Mouse (Mus musculus) ES-E14 (cell line): ENCODE data around the gene Mlxipl. TPM values are rescaled to one million over a fixed set of nuclear protein-coding genes. Genes with fewer than 3 reads are reported as not detected.

Source experiments
- DNase-seq: peaks from one replicate; pipeline ENCODE4 v3.0.0-alpha.2; 2013; ENCODE audit warnings: low read depth, low spot score
- H3K27ac ChIP-seq: 2 replicates; pipeline ENCODE4 v1.5.1; 2012; ENCODE audit warnings: low read depth, mild to moderate bottlenecking, low read length, moderate library complexity, mixed read lengths; ENCODE audit not compliant: poor library complexity, insufficient read depth, severe bottlenecking
- H3K36me3 ChIP-seq: 2 replicates; pipeline ENCODE4 v1.6.1; 2012; ENCODE audit warnings: mild to moderate bottlenecking, low read length, moderate library complexity, mixed read lengths; ENCODE audit not compliant: control insufficient read depth, poor library complexity, insufficient read depth, severe bottlenecking
- H3K4me1 ChIP-seq, 2 experiments: fragments of 150-350 bp in 1 of 2; sonication (generic) in 1 of 2; 2 replicates each; pipeline ENCODE4 v1.6.1; 2012; ENCODE audit warnings: low read length in 2 of 2, mild to moderate bottlenecking in 1 of 2, mixed read lengths in 1 of 2; ENCODE audit not compliant: control insufficient read depth in 2 of 2, insufficient read depth in 2 of 2, poor library complexity in 1 of 2
- H3K4me3 ChIP-seq, 2 experiments: fragments of 150-350 bp in 1 of 2; sonication (generic) in 1 of 2; 2 replicates each; pipeline ENCODE4 v1.5.1; 2012; ENCODE audit warnings: low read length in 2 of 2, low read depth in 1 of 2, mild to moderate bottlenecking in 1 of 2, mixed read lengths in 1 of 2; ENCODE audit not compliant: insufficient read depth in 1 of 2, poor library complexity in 1 of 2, severe bottlenecking in 1 of 2
- H3K9ac ChIP-seq: 2 replicates; pipeline ENCODE4 v1.6.1; 2012; ENCODE audit warnings: low read depth, mild to moderate bottlenecking, low read length, mixed read lengths; ENCODE audit not compliant: poor library complexity, insufficient read depth, severe bottlenecking
- H3K9me3 ChIP-seq: fragments of 150-350 bp; sonication (generic); 2 replicates; pipeline ENCODE4 v1.6.1; 2012; ENCODE audit warnings: low read depth, mild to moderate bottlenecking, low read length; ENCODE audit not compliant: control insufficient read depth, insufficient read depth
- CHD2 ChIP-seq: IDR thresholded peaks from 2 replicates; pipeline ENCODE4 v1.6.1; 2014; ENCODE audit warnings: mild to moderate bottlenecking, low read depth, low read length, inconsistent platforms
- HCFC1 ChIP-seq: IDR thresholded peaks from 2 replicates; pipeline ENCODE4 v1.6.1; 2012; ENCODE audit warnings: low read length, inconsistent platforms, borderline replicate concordance; ENCODE audit not compliant: insufficient read depth
- MAFK ChIP-seq: IDR thresholded peaks from 2 replicates; pipeline ENCODE4 v1.6.1; 2014; ENCODE audit warnings: mild to moderate bottlenecking, low read depth, low read length, inconsistent platforms; ENCODE audit not compliant: insufficient read depth
- ZC3H11A ChIP-seq: IDR thresholded peaks from 2 replicates; pipeline ENCODE4 v1.6.1; 2012; ENCODE audit warnings: low read depth, mild to moderate bottlenecking, inconsistent platforms, low read length, borderline replicate concordance
- ZNF384 ChIP-seq: IDR thresholded peaks from 2 replicates; pipeline ENCODE4 v1.6.1; 2012; ENCODE audit warnings: low read depth, low read length, inconsistent platforms
- in situ Hi-C, 2 experiments: fragments of 600-800 bp; cut with MboI; formaldehyde crosslinking; loops; one replicate each; pipeline ENCODE4 v1.15.1; 2025; ENCODE audit warnings: low sequenced_read_pairs in 2 of 2, inconsistent platforms in 1 of 2; ENCODE audit not compliant: unreplicated experiment in 2 of 2
- total RNA-seq: library from RNA; depleted of rRNA; stranded (reverse); fragments of 300-350 nt; gene quantifications from 2 replicates; pipeline ENCODE4 v1.2.3, GENCODE M21; 2012; rRNA removed

Gene Mlxipl
- total RNA-seq, 1 experiment, result 7.6 TPM

GRCm38 (mm10) chr5:135186231-135186620, 96.5 kb downstream of the Mlxipl start:
- Histone ChIP-seq H3K4me3 (peak overlapping the region; percentile 90 to 98), H3K9me3 (no peaks in the 10 kb centered on the region), H3K36me3 (peaks cover 11% of the 10 kb centered on the region; the same call in 1 of the 2 replicates), H3K9ac (peak overlapping the region; percentile 87), H3K27ac (peak overlapping the region; percentile 86; the same call in 1 of the 2 replicates), H3K4me1 (peaks cover 2 to 7% of the 10 kb centered on the region in 2 experiments; a peak in 2 of 4 replicates)
- DNase-seq, result no peak
- TF ChIP-seq MAFK (no peak), ZNF384 (no peak), CHD2 (no peak), ZC3H11A (no peak), HCFC1 (no peak)
- in situ Hi-C loops, result no loop called here

GRCm38 (mm10) chr5:135186621-135187348, 97.1 kb downstream of the Mlxipl start, which contains the start of gene Baz1b:
Gene Baz1b (plus strand): TSS chr5:135187264.
- DNase-seq, result peak; percentile 94
- peaks cover 9% of the 10 kb centered on the region; the same call in 1 of the 2 replicates for H3K36me3 ChIP-seq
- in situ Hi-C loops, result no loop called here

GRCm38 (mm10) chr5:135187349-135188213, 97.9 kb downstream of the Mlxipl start:
- H3K4me3 ChIP-seq, result peak overlapping the region; percentile 90 to 98
- DNase-seq, result peak; percentile 55
- no peak for TF ChIP-seq MAFK
- no peak for TF ChIP-seq CHD2
- TF ChIP-seq ZC3H11A, result no peak
- TF ChIP-seq ZNF384, result no peak
- no peak for TF ChIP-seq HCFC1
- H3K4me1 ChIP-seq, result no peaks in the 10 kb centered on the region; a peak in 2 of 4 replicates
- in situ Hi-C loops, result no loop called here
- H3K27ac ChIP-seq, result peak overlapping the region; percentile 85
- peak overlapping the region; percentile 91 for H3K9ac ChIP-seq
- no peaks in the 10 kb centered on the region for H3K9me3 ChIP-seq
- peaks cover 7% of the 10 kb centered on the region; the same call in 1 of the 2 replicates for H3K36me3 ChIP-seq

More at GRCm38 (mm10) chr5:135186621-135187348, 97.1 kb downstream of the Mlxipl start, which contains the start of gene Baz1b:
- peak within 1 kb of the TSS; percentile 86 for H3K27ac ChIP-seq
- no peaks in the 10 kb centered on the region for H3K9me3 ChIP-seq
- TF ChIP-seq CHD2, result peak; percentile 88
- TF ChIP-seq ZC3H11A, result no peak
- H3K4me3 ChIP-seq, result peak within 1 kb of the TSS; percentile 90 to 98
- peak within 1 kb of the TSS; percentile 91 for H3K9ac ChIP-seq
- peaks cover 0 to 5% of the 10 kb centered on the region in 2 experiments; a peak in 3 of 4 replicates for H3K4me1 ChIP-seq

Other genes starting within 250 kb of the Mlxipl start
- gene Tmem270, start 183.2 kb upstream of the Mlxipl start, total RNA-seq, result not detected in 2 replicates
- not detected in 2 replicates for gene Cldn13, start 174.4 kb upstream of the Mlxipl start, total RNA-seq
- gene Mettl27, start 157.5 kb upstream of the Mlxipl start, total RNA-seq, result 15.6 and 17.3 TPM in 2 replicates
- 150 and 350 TPM in 2 replicates for gene Cldn4, start 143.0 kb upstream of the Mlxipl start, total RNA-seq
- gene Cldn3, start 103.7 kb upstream of the Mlxipl start, total RNA-seq, result 8.4 and 24.1 TPM in 2 replicates
- 64.8 and 105 TPM in 2 replicates for gene Abhd11, start 80.7 kb upstream of the Mlxipl start, total RNA-seq
- 9.5 and 14.6 TPM in 2 replicates for gene Stx1a, start 66.4 kb upstream of the Mlxipl start, total RNA-seq
- gene Dnajc30, start 25.7 kb upstream of the Mlxipl start, total RNA-seq, result 6.2 and 8.3 TPM in 2 replicates
- 110 and 112 TPM in 2 replicates for gene Bud23, start 24.9 kb upstream of the Mlxipl start, total RNA-seq
- 2.0 and 3.0 TPM in 2 replicates for gene Vps37d, start 11.6 kb upstream of the Mlxipl start, total RNA-seq
- 49.6 and 99.0 TPM in 2 replicates for gene Tbl2, start 59.8 kb downstream of the Mlxipl start, total RNA-seq
- gene Bcl7b, start 78.4 kb downstream of the Mlxipl start, total RNA-seq, result 15.0 and 17.5 TPM in 2 replicates
- 63.1 and 70.1 TPM in 2 replicates for gene Baz1b, start 97.4 kb downstream of the Mlxipl start, total RNA-seq
- 9.4 and 18.2 TPM in 2 replicates for gene Fzd9, start 161.3 kb downstream of the Mlxipl start, total RNA-seq